Mouse (Mus musculus): ENCODE results near the gene Snrnp27.
A peak's percentile ranks its signal among the peaks of the same experiment; 100 is the strongest.

Gene Snrnp27

DNA sequence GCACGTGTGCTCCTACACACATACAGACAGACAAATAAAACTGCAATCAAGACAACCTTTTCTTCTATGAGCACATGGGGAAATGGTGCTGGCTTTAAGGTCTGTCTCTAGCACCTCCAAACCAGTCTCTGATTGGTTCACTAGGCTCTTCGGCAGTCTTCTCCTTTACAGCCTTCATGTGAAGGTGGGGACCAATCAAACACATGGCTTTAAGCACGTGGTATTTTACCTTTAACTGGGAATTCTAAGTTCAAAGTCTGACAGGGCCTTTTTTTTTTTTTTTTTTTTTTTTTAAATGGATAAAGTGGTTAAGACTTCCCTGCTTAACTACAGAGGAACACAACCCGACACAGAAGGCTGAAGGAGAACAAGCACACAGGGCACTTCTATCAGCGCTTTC, 19.2 kb downstream of the Snrnp27 start:
- no peak for DNase-seq (ENCODE audit: low read depth, low spot score)

DNA sequence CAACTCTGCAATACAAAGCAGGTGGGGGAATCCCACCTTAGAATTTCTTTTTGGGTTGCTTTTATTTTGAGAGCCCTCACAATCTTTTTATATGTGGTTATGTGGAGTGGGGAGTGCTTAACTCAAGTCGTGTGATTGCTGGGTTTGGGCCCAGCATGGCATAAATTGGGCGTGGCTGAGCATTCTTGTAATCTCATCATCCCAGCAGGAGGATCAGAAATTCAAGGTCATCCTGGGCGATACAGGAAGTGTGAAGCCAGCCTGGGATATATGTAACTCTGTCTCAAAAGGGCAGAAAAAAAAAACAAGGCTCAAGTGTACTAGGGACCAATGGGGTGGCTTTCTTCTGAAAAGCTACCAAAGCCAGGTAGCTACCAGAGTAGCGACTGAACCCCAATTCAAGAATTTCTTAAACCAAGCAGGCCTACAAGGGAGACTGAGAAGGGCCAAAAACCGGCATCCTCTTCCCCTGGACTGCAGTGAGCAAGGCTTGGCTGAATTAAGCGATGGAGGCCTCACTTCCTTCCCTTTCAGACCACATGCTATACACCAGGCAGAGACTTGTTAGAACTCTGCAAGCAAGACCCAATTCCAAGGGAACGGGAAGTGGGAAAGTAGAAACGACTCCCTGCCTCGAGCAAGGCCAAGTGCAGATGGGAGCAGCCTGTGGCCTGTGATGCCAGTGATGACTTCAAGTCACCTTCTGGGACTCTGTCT, 24.0 kb downstream of the Snrnp27 start:
- peak; percentile 69 for DNase-seq (ENCODE audit: low read depth, low spot score)

DNA sequence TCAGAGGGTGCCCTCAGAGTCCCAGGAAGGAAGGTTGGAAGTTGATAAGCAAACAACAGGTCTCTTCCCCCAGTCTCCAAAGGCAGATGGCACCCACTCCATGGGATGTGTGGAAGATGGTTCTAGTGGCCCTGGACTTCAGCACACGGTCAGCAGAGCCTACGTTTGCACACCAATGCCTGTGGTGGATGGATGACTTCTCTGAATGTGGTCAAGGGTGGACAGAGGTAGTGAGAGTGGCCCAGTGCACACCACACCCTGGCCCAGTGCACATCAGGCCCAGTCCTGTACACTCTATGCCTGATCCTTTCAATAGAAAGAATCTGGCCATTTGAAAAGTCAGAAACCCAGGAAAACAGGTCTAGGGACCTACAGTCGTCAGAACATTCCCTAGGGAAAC, 25.8 kb downstream of the Snrnp27 start:
- DNase-seq (ENCODE audit: low read depth, low spot score), result no peak

DNA sequence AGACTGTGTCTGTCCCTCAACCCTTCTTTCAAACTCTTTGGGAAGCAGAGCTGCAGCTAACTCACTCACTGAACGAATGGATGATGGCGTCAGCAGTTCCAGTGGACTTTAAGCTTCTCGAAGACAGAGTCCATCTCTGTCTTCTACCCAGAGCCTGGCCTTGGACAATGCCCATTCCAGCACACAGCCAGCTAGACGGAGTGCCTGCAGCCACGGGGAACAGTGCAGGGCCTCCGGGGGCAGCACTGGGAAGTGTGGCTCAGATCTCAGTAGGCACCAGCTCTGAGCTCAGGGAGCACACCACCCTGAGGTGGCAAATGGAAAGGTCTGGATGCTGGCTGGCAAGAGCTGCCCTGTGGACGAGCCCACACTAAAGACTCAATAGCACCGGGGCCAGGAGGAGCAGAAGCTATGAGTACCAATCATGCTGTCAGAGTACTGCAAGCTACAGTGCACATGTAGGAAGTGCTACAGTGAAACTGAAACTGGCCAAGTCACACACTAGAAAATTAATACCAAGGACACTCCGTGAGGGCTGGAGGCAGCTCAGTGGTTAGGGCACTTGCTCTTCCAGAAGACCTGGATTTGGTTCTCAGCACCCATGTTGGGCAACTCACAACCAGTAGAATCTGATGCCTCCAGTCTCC, 29.9 kb downstream of the Snrnp27 start:
- DNase-seq (ENCODE audit: low read depth, low spot score), result no peak

DNA sequence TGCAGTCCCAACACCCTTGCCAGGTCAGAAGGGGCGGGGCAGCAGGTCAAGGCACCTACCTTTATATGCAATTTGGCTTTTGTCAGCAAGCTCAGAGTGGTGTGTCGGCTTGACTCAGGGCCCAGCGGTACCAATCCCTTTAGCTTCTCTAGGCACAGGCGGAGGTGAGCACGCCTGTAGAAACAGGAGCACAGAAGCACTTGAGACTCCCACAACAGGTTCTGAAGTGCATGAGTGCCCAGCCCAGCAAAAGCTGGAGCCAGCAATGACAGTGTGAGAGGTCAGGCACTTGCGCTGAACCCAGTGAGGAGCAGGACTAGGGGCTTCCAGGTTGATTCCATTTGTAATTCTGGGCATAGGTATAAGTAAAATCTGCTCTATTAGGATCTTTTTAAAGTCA, 31.3 kb downstream of the Snrnp27 start:
- no peak for DNase-seq (ENCODE audit: low read depth, low spot score)

DNA sequence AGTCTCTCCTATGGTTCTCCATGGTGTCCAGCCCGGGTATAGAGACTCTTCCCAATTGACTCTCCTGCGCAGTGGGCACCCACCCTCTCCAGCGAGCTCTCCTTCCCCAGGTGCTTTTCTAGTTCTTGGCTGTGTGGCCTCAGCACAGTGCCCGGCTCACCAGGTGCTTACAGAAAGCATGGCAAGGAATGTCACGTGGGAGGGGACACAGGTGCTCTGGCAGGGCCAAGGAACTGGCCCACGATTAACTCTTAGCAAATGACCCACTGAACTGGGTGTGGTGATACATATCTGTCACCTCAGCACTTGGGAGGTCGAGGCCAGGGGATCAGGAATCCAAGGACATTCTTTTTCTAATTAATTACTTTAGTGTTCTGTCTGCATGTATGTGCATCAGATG, 38.2 kb downstream of the Snrnp27 start:
- no peak for DNase-seq (ENCODE audit: low read depth, low spot score)

DNA sequence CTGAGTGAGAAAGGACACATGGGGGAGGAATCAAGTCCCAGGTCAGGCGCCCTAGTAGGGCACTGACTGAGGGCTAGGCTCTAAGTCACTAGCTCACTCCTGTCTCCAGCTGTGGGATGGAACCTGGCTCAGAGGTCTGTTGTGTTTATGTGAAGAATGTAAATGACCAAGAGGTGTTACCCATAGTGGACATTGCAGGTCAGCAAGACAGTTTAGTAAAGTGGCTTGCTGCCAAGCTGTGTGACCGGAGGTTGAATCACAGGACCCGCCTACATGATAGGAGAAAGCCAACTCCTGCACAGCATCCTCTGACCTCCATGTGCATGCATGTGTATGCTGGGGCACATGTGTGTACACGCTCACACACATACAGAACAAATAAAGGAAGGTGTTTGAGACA, 38.8 kb downstream of the Snrnp27 start:
- no peak for DNase-seq (ENCODE audit: low read depth, low spot score)

DNA sequence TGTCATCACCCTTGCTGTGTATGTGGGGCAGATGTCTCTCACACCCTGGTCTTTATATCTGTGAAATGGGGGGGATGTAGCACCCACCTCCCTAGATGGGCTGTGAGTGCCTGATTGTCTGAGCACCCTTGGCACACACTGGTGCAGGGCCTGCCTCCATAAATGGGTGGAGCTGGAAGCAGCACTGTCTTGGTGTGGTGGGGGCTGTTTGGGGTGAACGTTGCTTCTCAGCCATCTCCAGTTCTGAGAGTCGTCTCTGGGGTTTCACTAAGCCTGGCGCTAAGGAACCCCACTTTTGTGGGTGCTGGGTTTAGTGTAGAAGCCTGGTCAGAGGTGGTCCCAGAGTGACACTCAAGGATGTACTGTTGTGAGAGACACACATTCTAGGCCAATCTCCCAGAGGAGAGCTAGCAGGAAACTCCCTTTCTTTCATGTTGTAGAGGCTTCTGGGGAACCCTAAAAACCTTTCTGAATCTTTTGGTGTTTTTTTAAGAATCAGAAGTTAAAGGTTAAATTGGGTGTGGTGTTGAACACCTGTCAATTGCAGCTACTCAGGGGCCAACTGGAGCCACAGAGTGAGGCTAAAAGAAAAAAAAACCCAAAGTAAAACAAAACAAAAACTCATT, 39.4 kb downstream of the Snrnp27 start:
- no peak for DNase-seq (ENCODE audit: low read depth, low spot score)

DNA sequence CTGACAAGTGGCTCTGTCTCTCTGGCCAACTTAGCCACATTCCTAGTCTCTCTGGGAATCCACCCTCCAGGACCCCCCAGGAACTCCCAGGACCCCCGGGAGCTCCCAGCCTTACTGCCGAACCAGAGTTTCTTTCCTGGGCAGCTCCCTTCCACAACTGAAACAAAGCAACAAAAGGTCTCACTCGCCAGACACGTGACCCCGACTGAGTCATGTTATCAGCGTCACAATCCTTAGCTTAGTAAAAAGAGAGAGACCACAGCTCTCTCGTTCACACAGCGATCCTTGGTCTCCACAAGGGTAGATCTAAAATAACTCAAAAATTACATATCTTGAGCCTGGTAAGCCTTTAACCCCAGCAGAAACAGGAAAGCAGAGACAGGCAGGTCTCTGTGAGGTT, 42.6 kb downstream of the Snrnp27 start:
- peak; percentile 45 for DNase-seq (ENCODE audit: low read depth, low spot score)

DNA sequence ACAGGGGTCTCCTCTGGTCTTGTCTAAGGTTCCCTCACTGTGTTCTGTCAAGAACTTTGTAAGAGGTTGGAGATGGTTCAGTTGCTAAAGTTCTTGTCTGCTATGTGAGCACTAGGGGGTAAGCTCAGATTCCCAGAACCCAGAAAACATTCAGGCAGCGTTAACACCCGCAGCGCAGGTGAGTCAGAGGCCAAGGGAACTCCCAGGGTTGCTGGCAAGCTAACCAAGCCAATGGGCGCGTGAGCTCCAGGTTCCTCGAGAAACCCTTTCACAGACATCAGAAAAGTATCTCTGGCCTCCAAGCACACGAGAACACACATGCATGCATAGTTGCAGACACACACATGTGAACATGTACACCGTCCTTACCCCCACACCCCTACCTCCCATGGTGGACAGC, 43.5 kb downstream of the Snrnp27 start:
- DNase-seq (ENCODE audit: low read depth, low spot score), result no peak

DNA sequence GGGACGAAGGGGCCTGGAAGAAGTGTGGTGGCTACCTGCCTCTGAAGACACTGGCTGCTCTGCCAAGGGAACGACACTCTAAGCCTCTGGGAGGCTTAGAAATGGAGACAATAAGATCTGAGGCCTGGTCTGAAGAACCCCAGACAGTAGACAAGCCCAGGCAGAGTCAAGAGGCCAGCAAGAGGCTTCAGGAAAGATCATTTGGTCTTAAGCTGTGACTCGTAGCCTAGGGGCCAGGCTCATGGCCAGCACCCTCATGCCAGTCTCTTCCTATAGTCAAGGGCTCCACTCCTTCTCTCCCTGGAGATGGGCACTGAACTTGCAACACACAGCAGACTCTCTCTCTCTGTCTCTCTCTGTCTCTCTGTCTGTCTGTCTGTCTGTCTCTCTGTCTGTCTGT, 44.2 kb downstream of the Snrnp27 start:
- DNase-seq (ENCODE audit: low read depth, low spot score), result no peak

DNA sequence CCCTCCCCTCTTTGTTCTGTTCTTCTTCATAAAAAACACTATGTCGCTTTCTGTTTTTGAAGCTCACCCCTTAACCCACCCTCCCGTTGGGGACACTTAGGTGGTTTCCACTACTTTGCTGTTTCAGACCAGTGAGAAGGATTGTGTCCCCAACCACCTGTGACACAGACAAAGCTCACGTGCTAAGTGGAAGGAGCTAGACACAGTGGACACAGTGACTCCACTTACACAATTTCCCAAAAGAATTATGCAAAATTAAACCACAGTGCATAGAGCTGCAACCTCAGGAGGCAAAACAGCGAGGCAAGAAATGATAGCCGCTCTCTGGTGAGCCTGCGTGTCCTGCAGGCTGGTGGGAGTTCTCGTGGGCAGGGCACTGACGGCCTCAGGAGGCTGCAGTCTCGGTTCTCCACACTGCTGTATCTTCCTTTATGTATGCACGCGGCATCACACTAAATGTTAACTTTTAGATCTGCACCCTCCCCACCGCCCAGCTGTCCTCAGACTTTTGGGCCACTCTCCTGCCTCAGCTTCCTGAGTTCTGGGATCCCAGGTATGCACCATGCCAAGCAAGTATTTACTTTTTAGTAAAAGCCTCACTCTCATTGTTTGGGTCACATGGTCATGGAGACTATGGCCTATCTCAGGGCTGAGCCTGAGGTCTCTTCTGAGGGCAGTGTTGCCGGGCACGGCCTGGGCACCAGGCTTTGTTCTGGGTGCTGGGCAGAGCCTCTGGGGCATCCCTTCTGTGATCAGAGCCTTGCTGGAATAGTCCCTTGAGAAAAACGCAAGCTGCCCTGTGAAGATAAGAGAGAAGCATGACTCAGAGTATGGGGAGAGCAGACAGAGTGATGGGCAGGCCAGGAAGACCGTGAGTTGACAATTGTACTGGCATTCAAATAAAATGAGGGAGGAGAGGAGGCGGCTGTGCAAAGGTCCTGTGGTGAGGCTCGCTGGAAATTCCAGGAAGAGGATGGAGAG, 44.9 kb downstream of the Snrnp27 start:
- DNase-seq (ENCODE audit: low read depth, low spot score), result no peak

DNA sequence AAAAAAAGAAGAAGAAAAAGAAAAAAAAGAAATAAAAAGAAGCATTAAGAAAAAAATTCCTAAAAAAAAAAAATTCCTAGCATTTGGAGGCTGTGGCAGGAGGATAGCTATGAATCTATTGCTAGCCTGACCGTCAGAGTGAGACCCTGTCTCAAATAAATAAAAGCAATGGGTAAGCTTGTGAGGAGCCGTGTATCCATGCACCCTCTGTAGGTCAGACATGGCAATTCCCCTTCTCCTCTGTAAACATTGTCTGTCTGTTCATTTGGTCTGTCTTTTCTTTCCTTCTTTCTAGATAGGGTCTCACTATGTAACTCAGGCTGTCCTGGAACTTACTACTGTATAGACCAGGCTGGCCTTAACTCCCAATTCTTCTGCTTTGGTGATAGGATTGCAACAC, 45.9 kb downstream of the Snrnp27 start:
- no peak for DNase-seq (ENCODE audit: low read depth, low spot score)

DNA sequence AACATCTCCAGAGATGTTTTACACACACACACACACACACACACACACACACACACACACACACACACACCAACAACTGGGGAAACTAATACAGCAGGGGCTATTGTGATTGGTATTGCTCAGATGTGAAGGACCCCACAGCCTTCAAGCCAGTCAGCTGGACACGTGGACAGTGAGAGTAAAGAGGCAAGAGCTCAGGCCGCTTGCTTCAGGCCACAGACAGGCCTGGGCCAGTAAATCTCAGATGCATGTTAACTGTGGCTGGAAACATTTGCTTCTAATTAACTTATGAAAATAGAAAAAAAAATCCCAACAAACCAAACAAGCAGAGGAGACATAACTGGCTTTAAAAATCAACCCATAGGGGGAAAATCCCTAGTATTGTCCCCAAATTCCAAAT, 46.5 kb downstream of the Snrnp27 start:
- no peak for DNase-seq (ENCODE audit: low read depth, low spot score)

DNA sequence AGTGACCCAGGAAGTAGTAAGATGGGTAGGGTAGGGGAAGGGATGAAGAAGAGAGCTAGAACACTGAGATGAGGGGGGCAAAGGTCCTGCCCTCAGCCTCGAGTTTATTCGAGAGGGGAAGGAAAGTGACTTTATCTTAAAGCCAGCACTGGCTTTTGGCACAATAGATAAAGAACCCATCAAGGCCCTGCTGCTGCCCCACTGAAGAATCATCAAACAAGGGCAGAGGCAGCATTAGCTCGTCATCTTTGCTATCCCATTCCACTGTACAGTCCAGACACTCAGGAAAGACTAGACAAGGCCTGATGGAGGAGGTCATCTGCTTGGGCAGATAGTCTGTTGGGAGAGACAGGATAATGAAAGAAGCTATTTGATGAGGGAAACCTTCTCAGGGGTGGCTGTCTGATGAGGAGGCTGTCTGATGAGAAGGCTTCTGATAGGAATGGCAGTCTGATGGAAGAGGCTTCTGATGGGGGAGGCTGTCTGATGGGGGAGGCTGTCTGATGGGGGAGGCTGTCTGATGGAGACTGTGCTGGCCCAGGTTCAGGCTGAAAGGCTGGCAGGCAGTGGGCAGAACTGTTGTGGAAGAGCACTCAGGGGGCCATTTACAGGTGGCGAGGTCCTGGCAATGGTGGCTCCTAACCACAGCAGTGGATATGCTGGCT, 47.0 kb downstream of the Snrnp27 start:
- no peak for DNase-seq (ENCODE audit: low read depth, low spot score)

DNA sequence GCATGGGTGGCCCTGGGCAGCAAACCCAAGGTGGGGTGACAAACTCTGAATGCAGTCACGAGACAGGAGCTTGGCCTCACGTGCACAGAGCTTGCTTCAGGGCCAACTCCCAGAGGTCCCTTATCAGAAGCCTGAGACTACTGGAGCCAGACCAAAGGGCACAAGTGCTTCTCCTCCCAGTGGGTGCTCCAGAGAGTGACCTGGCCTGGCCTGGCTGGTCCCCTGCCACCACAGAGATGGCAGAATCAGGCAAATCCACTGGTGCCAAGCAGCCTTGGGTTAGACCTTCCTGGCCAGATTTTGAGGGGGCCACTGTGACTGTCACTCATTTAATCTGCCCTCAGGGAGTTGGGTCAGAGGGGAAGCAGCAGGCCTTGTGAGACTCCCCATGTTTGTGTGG, 47.8 kb downstream of the Snrnp27 start:
- no peak for DNase-seq (ENCODE audit: low read depth, low spot score)

DNA sequence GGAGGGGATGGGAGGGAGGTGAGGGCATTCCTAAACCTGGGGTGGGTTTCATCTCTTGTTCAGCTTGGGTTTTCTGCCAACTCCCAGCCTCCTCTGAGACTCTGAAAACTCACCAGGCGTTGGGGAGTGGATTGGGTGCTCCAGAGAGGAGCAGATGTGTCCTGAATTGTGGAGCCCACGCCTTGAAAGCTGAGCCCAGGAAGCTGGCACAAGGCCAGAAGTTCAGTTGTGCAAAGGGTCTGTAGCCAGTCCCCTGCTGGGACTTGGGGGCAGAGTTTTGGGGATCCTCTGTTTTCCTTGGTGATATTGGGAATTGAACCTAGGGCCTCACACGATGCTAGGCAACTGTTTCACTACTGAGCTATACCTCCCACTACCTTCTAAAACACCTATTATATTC, 54.2 kb downstream of the Snrnp27 start:
- no peak for DNase-seq (ENCODE audit: low read depth, low spot score)

DNA sequence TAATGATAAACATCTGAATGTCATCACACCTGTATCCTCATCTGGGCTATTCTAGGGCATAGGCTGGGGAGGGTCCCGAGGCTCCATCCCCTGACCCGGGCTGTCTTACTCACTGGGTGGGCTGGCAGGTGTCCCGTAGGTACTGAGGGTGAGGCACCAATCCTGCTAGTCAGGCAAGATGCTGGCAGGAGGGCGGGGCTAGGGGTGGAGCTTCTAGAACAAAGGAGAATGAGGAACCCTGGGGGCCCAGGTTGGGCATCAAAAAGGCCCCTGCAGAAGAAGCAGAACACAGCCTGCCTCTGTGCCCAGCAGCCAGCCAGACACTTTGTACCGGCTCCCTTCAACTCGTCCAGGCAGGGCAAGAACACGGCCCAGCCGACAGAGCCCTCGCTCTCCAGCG, 56.4 kb downstream of the Snrnp27 start, which contains the start of gene Asprv1:
Gene Asprv1 (plus strand): TSS at position 219 of the 400 bp plus-strand sequence.
- DNase-seq (ENCODE audit: low read depth, low spot score), result peak; percentile 38

Measured in R1 (cell line).